Mouse (Mus musculus): Measurements from ENCODE around the gene Fosb. TPM values are rescaled to one million over a fixed set of nuclear protein-coding genes. Genes with fewer than 3 reads are reported as not detected.

Fosb gene
- polyA plus RNA-seq, 1 experiment from 2014 or later = not detected

DNA sequence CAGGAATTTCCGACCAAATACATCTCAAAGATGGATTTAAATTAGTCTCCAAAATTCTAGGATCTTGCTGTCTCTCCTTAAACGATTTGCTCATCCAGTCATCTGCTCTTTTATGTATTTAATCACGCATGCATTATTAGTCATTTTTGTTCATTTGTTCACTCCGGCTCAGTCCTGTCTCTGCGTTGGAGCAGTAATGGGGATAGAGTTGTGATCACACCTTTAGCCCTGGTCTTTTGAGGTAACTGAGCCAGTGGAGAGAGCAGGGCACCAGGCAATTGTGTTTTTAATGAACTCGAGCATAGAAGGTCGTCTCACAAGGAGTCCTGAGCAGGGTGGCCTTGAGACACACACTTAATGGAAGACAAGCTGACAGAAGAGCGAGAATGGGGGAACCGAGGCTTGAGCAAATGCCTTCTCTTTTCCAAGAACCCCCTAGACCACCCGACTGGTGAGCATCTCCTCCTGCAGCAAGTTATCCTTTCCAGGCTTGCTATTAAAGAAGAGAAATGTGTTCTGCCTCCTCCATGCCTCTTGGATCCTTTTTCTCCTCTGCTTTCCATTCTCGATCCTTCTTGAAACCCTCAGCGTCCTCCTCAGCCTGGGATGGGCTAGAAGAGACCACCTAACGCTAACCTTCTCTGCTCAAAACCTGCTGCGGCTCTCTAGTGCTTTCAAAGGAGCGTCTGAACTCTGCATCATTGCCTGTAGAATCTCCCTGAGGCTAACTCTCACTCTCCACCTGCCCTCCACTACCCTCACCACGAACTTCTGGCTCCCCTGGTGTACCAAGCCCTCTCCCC lies 8.2 kb downstream of the Fosb start:
- Histone ChIP-seq H3K9me3 (no peaks in the 10 kb centered on the region), H3K36me3 (replicated peaks) (no peaks in the 10 kb centered on the region), H3K4me3 (peak overlapping the region; percentile 52), H3K4me1 (peaks cover 38% of the 10 kb centered on the region), H3K27me3 (ENCODE audit: poor library complexity, severe bottlenecking) (peaks cover 55% of the 10 kb centered on the region), H3K27ac (no peak overlapping the region)
- DNase-seq (ENCODE audit: extremely low spot score, low spot score) = no peak
- 10% methylated on average over 16 of the region's 16 CpGs for WGBS

DNA sequence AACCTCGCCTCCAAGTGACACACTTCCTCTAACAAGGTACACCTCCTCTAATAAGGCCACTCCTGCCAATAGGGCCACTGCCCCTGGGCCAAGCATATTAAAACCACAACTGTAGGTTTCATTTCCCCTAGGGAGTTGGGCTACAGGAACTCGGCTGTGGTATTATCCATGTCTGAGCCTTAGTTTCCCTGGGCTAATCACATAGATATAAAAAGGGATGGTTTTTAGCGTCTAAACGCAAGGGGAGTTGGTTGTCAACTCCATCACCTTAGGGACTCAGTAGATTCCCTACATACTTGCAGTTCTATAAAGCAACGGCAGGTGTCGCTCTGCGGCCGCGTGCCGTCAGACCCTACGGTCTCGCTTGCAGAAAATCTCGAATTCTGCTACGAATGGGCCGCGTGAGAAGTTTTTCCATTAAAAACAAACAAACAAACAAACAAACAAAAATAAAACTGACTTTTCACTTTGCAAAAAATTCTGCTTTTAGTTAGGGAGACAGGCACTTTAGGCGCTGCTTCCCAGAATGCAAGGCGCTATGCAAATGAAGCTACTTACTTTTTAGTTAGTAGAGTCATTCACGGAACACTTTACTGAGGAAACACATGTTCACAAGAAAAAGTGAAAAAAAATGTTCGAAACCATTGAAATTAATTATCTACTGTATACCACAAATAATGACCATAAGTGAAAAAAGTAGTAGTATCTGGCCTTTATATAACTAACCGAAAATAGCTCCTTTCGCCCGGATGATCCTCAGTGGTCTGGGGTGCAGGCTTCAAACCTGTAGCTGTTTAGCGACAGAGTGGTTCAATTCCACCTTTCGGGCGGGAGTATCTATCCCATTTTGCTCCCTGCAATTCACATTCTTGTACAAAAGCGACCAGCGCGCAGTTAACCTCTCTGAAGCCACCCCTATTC lies 9.1 kb downstream of the Fosb start:
- peaks cover 46% of the 10 kb centered on the region for H3K27me3 ChIP-seq (ENCODE audit: poor library complexity, severe bottlenecking)
- under 1% methylated on average over 29 of the region's 29 CpGs for WGBS
- peak; percentile 73 for DNase-seq (ENCODE audit: extremely low spot score, low spot score)
- no peaks in the 10 kb centered on the region for H3K36me3 ChIP-seq (replicated peaks)
- no peaks in the 10 kb centered on the region for H3K9me3 ChIP-seq
- H3K4me1 ChIP-seq = peaks cover 39% of the 10 kb centered on the region
- H3K4me3 ChIP-seq = peak overlapping the region; percentile 52
- peak overlapping the region; percentile 79 for H3K27ac ChIP-seq

DNA sequence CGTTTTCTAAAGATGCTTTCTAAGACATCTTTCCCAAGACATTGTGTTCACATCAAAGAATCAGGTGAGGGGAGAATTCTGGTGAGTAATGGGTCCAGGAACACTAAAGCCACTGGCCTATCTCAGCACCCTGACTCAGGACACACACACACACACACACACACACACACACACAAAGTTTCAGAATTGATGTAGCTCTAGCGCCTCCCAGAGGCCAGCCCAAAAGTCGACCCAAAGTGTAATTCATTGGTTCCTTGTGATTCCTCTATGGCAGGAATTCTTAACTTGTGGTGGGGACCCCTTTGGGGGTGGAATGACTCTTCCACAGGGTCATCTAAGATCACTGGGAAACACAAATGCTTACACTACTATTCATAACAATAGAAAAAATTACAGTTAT lies 10.7 kb downstream of the Fosb start:
- DNase-seq (ENCODE audit: extremely low spot score, low spot score) = peak; percentile 58
- WGBS = 26% methylated on average over 3 of the region's 3 CpGs
- Histone ChIP-seq H3K4me1 (peaks cover 32% of the 10 kb centered on the region), H3K9me3 (no peaks in the 10 kb centered on the region), H3K4me3 (no peak overlapping the region), H3K27me3 (ENCODE audit: poor library complexity, severe bottlenecking) (peaks cover 30% of the 10 kb centered on the region), H3K36me3 (replicated peaks) (peaks cover 3% of the 10 kb centered on the region; the same call in 1 of the 2 replicates), H3K27ac (no peak overlapping the region)

DNA sequence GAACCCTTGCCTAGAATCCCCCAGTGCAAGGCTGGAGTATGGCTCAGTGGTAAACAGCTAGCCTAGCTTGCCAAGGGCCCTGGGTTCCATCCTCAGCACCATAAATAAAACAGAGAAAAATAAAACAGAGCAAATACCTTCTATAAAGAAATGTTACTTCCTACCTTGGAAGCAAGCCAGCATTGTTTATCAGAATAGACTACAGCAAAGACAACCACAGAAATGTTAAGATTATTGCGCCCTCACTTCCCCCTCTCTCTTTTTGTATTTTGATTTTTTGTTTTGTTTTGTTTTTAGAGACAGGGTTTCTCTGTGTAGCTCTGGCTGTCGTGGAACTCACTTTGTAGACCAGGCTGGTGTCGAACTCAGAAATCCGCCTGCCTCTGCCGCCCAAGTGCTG lies 12.1 kb downstream of the Fosb start:
- H3K4me3 ChIP-seq = no peak overlapping the region
- no peak overlapping the region for H3K27ac ChIP-seq
- H3K9me3 ChIP-seq = no peaks in the 10 kb centered on the region
- H3K36me3 ChIP-seq (replicated peaks) = peaks cover 15% of the 10 kb centered on the region
- no peak for DNase-seq (ENCODE audit: extremely low spot score, low spot score)
- 93% methylated on average over 5 of the region's 5 CpGs for WGBS
- H3K27me3 ChIP-seq (ENCODE audit: poor library complexity, severe bottlenecking) = peaks cover 16% of the 10 kb centered on the region
- H3K4me1 ChIP-seq = peaks cover 22% of the 10 kb centered on the region

DNA sequence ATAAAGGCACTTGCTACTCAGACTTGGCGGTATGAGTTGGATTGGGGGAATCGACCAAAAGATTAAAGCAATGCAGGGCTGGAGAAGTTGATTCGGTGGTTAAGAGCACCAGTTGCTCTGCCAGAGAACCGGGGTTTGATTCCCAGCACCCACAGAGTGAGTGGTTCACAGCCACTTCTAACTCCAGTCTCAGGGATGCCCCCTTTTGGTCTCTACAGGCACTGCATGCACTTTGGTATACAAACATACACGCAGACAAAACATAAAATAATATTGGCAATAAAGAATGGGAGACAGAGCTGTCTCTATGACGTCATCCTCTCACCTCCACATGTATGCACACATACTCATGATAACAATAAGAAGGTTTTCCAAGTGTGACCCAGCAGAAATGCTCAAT lies 12.8 kb downstream of the Fosb start:
- H3K4me1 ChIP-seq = peaks cover 19% of the 10 kb centered on the region
- 89% methylated on average over 6 of the region's 6 CpGs for WGBS
- no peak overlapping the region for H3K4me3 ChIP-seq
- peaks cover 15% of the 10 kb centered on the region for H3K36me3 ChIP-seq (replicated peaks)
- no peak for DNase-seq (ENCODE audit: extremely low spot score, low spot score)
- no peak overlapping the region for H3K27ac ChIP-seq
- no peaks in the 10 kb centered on the region for H3K9me3 ChIP-seq
- H3K27me3 ChIP-seq (ENCODE audit: poor library complexity, severe bottlenecking) = peaks cover 9% of the 10 kb centered on the region

DNA sequence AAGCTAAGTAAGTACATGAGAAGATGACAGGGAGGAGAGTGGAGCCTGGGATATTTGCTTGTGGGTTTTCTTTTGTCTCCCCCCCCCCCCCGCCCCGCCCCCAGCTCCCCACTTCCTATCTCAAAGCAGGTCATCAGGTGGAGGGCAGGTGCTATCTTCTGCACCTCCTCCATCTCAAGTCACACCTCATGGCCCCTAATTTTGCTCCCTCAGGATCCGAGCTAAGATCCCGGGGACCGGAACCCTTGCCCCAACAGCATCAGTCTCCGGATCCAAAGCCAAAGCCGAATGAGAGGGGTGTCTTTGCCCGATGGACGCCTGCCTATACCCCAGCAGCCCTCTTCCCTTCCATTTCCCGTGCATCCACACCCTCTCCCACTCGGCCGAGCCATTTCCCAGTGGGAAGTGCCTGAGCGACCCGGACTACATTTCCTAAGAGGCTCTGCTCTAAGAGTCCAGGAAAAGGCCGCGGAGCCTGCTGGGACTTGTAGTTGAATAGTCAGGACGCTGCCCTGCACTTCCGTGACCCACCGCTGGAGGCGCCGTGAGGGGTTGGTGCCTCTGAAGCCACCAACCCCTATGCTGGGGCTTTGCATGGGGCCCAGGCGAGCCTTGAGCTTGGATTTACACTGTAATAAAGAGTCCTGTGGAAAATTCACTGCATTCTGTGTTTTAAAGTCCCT lies 14.2 kb downstream of the Fosb start:
- WGBS = 17% methylated on average over 22 of the region's 22 CpGs
- peak overlapping the region; percentile 50 for H3K4me3 ChIP-seq
- no peaks in the 10 kb centered on the region for H3K9me3 ChIP-seq
- H3K36me3 ChIP-seq (replicated peaks) = peaks cover 15% of the 10 kb centered on the region
- H3K27me3 ChIP-seq (ENCODE audit: poor library complexity, severe bottlenecking) = no peaks in the 10 kb centered on the region
- peak overlapping the region; percentile 75 for H3K27ac ChIP-seq
- DNase-seq (ENCODE audit: extremely low spot score, low spot score) = peak; percentile 94
- peaks cover 24% of the 10 kb centered on the region for H3K4me1 ChIP-seq

DNA sequence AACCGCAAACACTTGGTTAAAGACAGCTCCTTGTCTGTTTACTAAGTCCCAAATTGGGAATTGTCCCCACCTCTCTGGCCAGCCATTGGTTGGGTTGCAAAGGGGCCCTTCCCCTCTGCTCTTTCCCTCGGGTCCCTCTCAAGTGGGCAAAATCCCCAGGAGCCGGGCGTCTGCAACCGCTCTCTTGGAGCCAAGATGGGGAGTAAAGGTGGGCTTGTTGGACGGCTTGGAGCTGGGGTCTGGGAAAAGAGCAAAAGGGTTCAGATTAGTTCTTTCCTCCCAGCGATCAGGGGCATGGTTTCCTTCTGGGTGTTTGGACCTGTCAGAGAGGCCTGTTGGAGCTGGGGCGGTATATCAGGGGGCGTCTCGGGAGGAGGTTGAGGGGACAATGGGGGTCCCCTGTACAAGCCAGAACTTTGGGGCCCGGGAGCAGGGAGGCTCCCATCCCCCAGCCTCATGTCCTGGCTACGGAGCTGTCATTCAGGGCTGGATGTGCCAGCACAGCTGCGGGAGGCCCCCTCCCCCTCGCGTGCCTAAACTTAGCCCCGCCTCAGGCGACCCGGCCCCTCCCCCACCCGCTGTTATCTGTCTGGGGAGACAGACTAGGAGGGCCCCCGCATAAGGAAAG lies 18.8 kb downstream of the Fosb start:
- under 1% methylated on average over 20 of the region's 20 CpGs for WGBS
- Histone ChIP-seq H3K27me3 (ENCODE audit: poor library complexity, severe bottlenecking) (no peaks in the 10 kb centered on the region; the same call in 1 of the 2 replicates), H3K4me3 (peak overlapping the region; percentile 50), H3K27ac (peak overlapping the region; percentile 76), H3K9me3 (no peaks in the 10 kb centered on the region), H3K4me1 (peaks cover 28% of the 10 kb centered on the region), H3K36me3 (replicated peaks) (peaks cover 40% of the 10 kb centered on the region)
- DNase-seq (ENCODE audit: extremely low spot score, low spot score) = no peak

DNA sequence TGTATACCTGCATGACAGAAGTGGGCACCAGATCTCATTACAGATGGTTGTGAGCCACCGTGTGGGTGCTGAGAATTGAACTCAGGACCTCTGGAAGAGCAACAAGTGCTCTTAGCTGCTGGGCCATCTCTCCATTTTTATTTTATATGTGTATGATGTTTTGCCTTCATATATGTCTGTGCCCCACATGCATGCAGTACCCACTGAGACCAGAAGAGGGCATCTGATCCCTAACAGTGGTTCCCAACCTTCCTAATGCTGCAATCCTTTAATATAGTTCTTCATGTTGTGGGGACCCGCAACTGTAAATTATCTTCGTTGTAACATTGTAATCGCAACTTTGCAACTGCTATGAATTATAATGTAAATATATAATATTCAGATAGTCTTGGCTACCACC lies 25.1 kb downstream of the Fosb start:
- Histone ChIP-seq H3K4me1 (peaks cover 18% of the 10 kb centered on the region), H3K9me3 (0 out of 2 replicates have a peak, but pooled peaks cover 4% of the 10 kb centered on the region), H3K4me3 (no peak overlapping the region), H3K27ac (no peak overlapping the region), H3K36me3 (replicated peaks) (peaks cover 25% of the 10 kb centered on the region), H3K27me3 (ENCODE audit: poor library complexity, severe bottlenecking) (peaks cover 47% of the 10 kb centered on the region)
- DNase-seq (ENCODE audit: extremely low spot score, low spot score) = peak; percentile 62
- 32% methylated on average over 4 of the region's 4 CpGs for WGBS

DNA sequence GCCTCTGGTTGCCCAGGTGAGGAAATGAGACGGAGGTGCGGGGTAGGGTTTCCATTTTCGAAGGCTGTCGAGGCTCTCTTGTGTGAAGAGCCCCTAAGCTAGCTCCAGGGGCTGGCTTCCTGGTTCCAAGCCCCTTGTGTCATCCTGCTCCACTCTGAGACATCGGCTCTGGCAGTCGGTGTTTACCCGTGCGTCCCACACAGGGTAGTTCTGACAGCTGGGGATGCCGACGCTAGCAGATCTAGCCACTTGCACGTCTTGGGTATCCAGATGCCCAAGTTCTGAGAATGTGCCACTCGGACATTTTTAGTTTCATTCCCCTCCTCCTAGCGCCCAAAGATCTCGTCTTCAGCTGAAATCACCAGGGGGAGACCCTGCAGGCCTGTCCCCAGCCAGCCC lies 26.4 kb downstream of the Fosb start:
- peak overlapping the region; percentile 90; the same call in 1 of the 2 replicates for H3K27ac ChIP-seq
- peaks cover 61% of the 10 kb centered on the region for H3K27me3 ChIP-seq (ENCODE audit: poor library complexity, severe bottlenecking)
- WGBS = 44% methylated on average over 14 of the region's 14 CpGs
- H3K4me3 ChIP-seq = peak overlapping the region; percentile 90
- H3K9me3 ChIP-seq = 0 out of 2 replicates have a peak, but pooled peaks cover 4% of the 10 kb centered on the region
- no peak for DNase-seq (ENCODE audit: extremely low spot score, low spot score)
- peaks cover 27% of the 10 kb centered on the region for H3K4me1 ChIP-seq
- peaks cover 20% of the 10 kb centered on the region for H3K36me3 ChIP-seq (replicated peaks)

DNA sequence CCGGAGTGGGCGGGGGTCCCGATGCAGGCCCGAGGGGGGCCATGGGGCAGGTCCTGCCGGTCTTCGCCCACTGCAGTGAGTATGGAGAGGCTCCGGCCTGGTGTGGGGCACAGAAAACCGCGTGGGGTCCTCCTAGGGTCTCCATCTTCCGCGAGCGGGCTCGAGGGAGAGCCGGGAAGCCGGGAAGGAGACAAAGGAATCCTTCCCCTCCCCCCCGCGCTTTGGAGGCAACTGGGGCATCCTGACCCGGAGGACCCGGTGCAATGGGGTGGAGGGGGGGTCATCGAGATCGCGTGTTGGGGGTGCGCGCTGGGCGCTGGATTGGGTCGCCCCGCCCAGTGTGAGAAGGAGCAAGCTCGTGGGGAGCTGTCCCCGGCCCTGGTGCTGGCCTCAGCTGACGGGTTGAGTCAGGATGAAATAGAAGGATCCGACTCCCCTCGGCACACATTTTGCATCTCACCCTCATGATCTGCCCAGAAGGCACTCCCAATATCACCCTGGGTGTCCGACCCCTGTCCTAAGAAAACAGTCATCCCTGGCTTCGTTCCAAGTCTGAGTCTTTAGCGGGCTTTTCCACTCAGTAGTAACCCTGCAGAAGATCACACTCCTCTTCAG lies 27.0 kb downstream of the Fosb start:
- peaks cover 66% of the 10 kb centered on the region for H3K27me3 ChIP-seq (ENCODE audit: poor library complexity, severe bottlenecking)

DNA sequence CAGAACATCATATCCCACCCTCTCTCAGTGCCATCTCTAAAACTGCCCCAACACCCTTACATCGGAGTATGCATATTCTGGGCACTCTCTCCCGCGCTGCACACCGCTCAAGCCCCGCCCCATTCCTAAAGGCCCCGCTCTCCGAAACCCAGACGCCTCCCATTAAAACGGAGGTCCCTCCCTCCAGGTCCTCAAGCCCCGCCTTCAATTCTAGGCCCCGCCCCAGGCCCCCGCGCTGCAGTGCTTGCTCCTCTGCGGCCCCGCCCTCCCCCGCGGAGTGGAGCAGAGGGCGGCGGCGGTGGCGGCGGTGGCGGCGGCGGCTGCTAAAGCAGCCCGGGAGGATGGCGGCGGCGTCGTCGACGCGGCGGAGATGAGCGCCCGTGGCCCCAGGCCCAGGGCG lies 27.5 kb downstream of the Fosb start, which contains the start of gene Rtn2:
Gene Rtn2, plus strand, starts transcription at position 240 of the 400 bp plus-strand sequence.
- H3K9me3 ChIP-seq = 0 out of 2 replicates have a peak, but pooled peaks cover 4% of the 10 kb centered on the region
- H3K27ac ChIP-seq = peak within 1 kb of the TSS; percentile 90
- peaks cover 27% of the 10 kb centered on the region for H3K4me1 ChIP-seq
- WGBS = under 1% methylated on average over 37 of the region's 37 CpGs
- H3K27me3 ChIP-seq (ENCODE audit: poor library complexity, severe bottlenecking) = peaks cover 71% of the 10 kb centered on the region
- H3K4me3 ChIP-seq = peak within 1 kb of the TSS; percentile 90
- DNase-seq (ENCODE audit: extremely low spot score, low spot score) = peak; percentile 89
- H3K36me3 ChIP-seq (replicated peaks) = peaks cover 13% of the 10 kb centered on the region

More for the DNA sequence above, 27.0 kb downstream of the Fosb start:
- peak; percentile 63 for DNase-seq (ENCODE audit: extremely low spot score, low spot score)
- Histone ChIP-seq H3K36me3 (replicated peaks) (peaks cover 17% of the 10 kb centered on the region), H3K9me3 (0 out of 2 replicates have a peak, but pooled peaks cover 4% of the 10 kb centered on the region), H3K4me1 (peaks cover 27% of the 10 kb centered on the region), H3K27ac (peak overlapping the region; percentile 90), H3K4me3 (peak overlapping the region; percentile 90)
- 1% methylated on average over 34 of the region's 35 CpGs for WGBS
